Mouse (Mus musculus) lung, adult 2 months (tissue): Measurements from ENCODE around the gene Orm2.

Experiments
- CTCF ChIP-seq: fragments of 200-500 bp; IDR thresholded peaks from 2 replicates; pipeline ENCODE4 v1.5.1; 2011; ENCODE audit warnings: mild to moderate bottlenecking, low read length, control low read depth; ENCODE audit not compliant: insufficient read depth
- POLR2A ChIP-seq: fragments of 200-500 bp; IDR thresholded peaks from 2 replicates; pipeline ENCODE4 v1.6.1; 2011; ENCODE audit warnings: low read depth, mild to moderate bottlenecking, control low read depth, low read length, borderline replicate concordance; ENCODE audit errors: extremely low read depth

DNA sequence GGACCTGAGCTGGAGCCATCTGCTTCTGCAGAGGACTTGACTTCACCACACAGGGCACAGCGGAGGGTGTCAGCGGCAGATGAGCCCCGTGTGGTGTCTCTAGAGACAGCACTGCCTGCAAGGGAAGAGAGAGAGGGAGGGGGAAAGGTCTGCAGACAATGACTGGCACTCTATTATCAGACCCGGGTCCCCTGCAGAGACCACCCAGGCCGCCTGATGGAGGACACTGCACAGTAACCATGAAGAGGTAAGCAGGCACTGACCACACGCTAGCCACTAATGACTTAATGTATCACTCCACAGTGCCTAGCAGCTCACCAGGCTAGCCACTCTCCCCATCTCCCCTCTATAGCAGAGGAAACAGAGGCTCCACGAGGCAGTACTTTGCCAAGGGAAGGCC, 8.6 kb downstream of the Orm2 start:
- TF ChIP-seq CTCF: no peak
- TF ChIP-seq POLR2A: no peak
